Mouse (Mus musculus): ENCODE data around the gene Lif. TPM values are rescaled to one million over a fixed set of nuclear protein-coding genes. Genes with fewer than 3 reads are reported as not detected.

Gene Lif
- polyA plus RNA-seq, 1 experiment, result 0.95 TPM

GRCm38 (mm10) chr11:4238167-4238566 lies 19.2 kb upstream of the Lif start:
- 75% methylated on average over 6 of the region's 6 CpGs for WGBS
- H3K27ac ChIP-seq (ENCODE audit: insufficient read depth, low read length), result peak overlapping the region; percentile 75

DNA sequence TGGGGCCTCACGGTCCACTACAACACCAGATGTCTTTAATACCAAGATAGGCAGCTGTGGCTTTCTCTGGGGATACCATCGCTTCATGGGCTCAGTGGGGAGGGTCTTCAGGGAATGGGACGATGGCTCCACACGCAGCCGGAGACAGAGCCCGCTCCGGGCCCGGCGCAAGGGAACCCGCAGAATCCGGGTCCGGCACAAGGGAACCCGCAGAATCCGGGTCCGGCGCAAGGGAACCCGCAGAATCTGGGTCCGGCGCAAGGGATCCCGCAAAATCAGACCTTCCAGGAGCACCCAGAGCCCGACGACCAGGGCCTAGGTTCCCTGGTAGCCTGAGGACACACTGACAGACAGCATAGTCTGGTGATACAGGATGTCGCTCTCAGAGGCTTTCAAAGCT lies 17.7 kb upstream of the Lif start:
- Histone ChIP-seq H3K27ac (ENCODE audit: insufficient read depth, low read length) (no peak overlapping the region), H3K27me3 (ENCODE audit: control insufficient read depth, insufficient read depth, low read length) (no peaks in the 10 kb centered on the region), H3K36me3 (ENCODE audit: control insufficient read depth, insufficient read depth, low read length) (peaks cover 9% of the 10 kb centered on the region), H3K4me1 (ENCODE audit: control insufficient read depth, insufficient read depth, insufficient read length) (peaks cover 15% of the 10 kb centered on the region; the same call in 1 of the 2 replicates), H3K4me3 (ENCODE audit: extremely low read depth, insufficient read depth, insufficient read length) (no peak overlapping the region)
- no peak for DNase-seq (ENCODE audit: low read depth in 1 of 2, low spot score in 2 of 2)
- TF ChIP-seq POLR2A (IDR thresholded peaks at IDR 0.05; ENCODE audit: low read depth, low read length) (no peak), CTCF (IDR thresholded peaks at IDR 0.05; ENCODE audit: extremely low read depth, insufficient read depth, insufficient read length, insufficient replicate concordance) (no peak)
- 97% methylated on average over 23 of the region's 23 CpGs for WGBS

More at GRCm38 (mm10) chr11:4238167-4238566, 19.2 kb upstream of the Lif start:
- no peaks in the 10 kb centered on the region for H3K27me3 ChIP-seq (ENCODE audit: control insufficient read depth, insufficient read depth, low read length)
- peaks cover 15% of the 10 kb centered on the region; the same call in 1 of the 2 replicates for H3K4me1 ChIP-seq (ENCODE audit: control insufficient read depth, insufficient read depth, insufficient read length)
- no peak for DNase-seq (ENCODE audit: low read depth in 1 of 2, low spot score in 2 of 2)
- TF ChIP-seq POLR2A (IDR thresholded peaks at IDR 0.05; ENCODE audit: low read depth, low read length) (no peak), CTCF (IDR thresholded peaks at IDR 0.05; ENCODE audit: extremely low read depth, insufficient read depth, insufficient read length, insufficient replicate concordance) (no peak)
- H3K36me3 ChIP-seq (ENCODE audit: control insufficient read depth, insufficient read depth, low read length), result peaks cover 9% of the 10 kb centered on the region
- no peak overlapping the region for H3K4me3 ChIP-seq (ENCODE audit: extremely low read depth, insufficient read depth, insufficient read length)

- H3K27me3 ChIP-seq (ENCODE audit: control insufficient read depth, insufficient read depth, low read length), result no peaks in the 10 kb centered on the region
- peaks cover 9% of the 10 kb centered on the region for H3K36me3 ChIP-seq (ENCODE audit: control insufficient read depth, insufficient read depth, low read length)
- no peak overlapping the region for H3K4me3 ChIP-seq (ENCODE audit: extremely low read depth, insufficient read depth, insufficient read length)
- no peak for TF ChIP-seq POLR2A (IDR thresholded peaks at IDR 0.05; ENCODE audit: low read depth, low read length)
- TF ChIP-seq CTCF (IDR thresholded peaks at IDR 0.05; ENCODE audit: extremely low read depth, insufficient read depth, insufficient read length, insufficient replicate concordance), result no peak
- 58% methylated on average over 7 of the region's 7 CpGs for WGBS
- H3K4me1 ChIP-seq (ENCODE audit: control insufficient read depth, insufficient read depth, insufficient read length), result peaks cover 15% of the 10 kb centered on the region; the same call in 1 of the 2 replicates
- no peak overlapping the region for H3K27ac ChIP-seq (ENCODE audit: insufficient read depth, low read length)
- no peak for DNase-seq (ENCODE audit: low read depth in 1 of 2, low spot score in 2 of 2)
Measured at GRCm38 (mm10) chr11:4240151-4240550, 17.2 kb upstream of the Lif start.

DNA sequence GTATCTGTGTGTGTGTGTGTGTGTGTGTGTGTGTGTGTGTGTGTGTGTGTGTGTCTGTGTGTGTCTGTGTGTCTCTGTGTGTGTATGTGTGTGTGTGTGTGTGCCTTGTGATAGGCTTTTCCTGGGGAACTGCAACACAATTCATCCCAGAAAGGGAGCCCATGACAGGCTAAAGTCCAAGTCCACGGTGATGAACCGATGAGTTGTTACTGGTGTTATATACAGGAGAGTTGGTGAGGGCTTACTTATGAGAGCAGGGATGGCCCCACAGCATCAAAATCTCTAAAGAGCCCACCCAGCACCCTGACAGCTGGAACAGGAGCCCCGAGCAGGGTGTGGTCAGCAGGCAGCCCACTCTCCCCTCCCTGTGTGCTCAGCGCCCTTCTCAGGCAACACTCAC lies 16.2 kb upstream of the Lif start:
- TF ChIP-seq POLR2A (IDR thresholded peaks at IDR 0.05; ENCODE audit: low read depth, low read length), result no peak
- no peak for TF ChIP-seq CTCF (IDR thresholded peaks at IDR 0.05; ENCODE audit: extremely low read depth, insufficient read depth, insufficient read length, insufficient replicate concordance)
- WGBS, result 88% methylated on average over 4 of the region's 4 CpGs
- no peak overlapping the region for H3K27ac ChIP-seq (ENCODE audit: insufficient read depth, low read length)

DNA sequence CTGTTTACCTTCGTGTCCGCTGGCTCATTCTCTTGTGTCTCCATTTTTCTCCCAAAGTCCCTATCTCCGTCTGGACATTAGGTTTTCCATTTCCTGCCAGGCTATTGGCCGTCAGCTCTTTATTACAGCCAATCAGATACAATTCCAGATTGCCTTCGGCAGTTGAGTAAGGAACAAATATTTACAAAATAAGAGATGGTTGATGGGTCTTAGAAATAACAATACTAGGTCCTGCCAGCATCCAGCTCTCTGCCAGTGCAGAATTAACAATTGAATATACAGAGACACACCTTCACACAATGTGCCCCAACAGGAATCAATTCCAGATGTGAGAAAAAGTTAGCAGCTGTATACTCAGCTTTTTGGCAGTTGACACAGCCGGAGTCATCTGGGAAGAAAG lies 11.2 kb upstream of the Lif start:
- H3K4me3 ChIP-seq (ENCODE audit: extremely low read depth, insufficient read depth, insufficient read length), result no peak overlapping the region
- no peak overlapping the region for H3K27ac ChIP-seq (ENCODE audit: insufficient read depth, low read length)
- TF ChIP-seq CTCF (IDR thresholded peaks at IDR 0.05; ENCODE audit: extremely low read depth, insufficient read depth, insufficient read length, insufficient replicate concordance) (no peak), POLR2A (IDR thresholded peaks at IDR 0.05; ENCODE audit: low read depth, low read length) (no peak)
- no peaks in the 10 kb centered on the region for H3K36me3 ChIP-seq (ENCODE audit: control insufficient read depth, insufficient read depth, low read length)
- WGBS, result 93% methylated on average over 6 of the region's 6 CpGs
- DNase-seq (ENCODE audit: low read depth in 1 of 2, low spot score in 2 of 2), result no peak
- H3K27me3 ChIP-seq (ENCODE audit: control insufficient read depth, insufficient read depth, low read length), result no peaks in the 10 kb centered on the region
- peaks cover 8% of the 10 kb centered on the region; the same call in 1 of the 2 replicates for H3K4me1 ChIP-seq (ENCODE audit: control insufficient read depth, insufficient read depth, insufficient read length)

More for the DNA sequence above, 16.2 kb upstream of the Lif start:
- Histone ChIP-seq H3K27me3 (ENCODE audit: control insufficient read depth, insufficient read depth, low read length) (no peaks in the 10 kb centered on the region), H3K36me3 (ENCODE audit: control insufficient read depth, insufficient read depth, low read length) (peaks cover 9% of the 10 kb centered on the region), H3K4me3 (ENCODE audit: extremely low read depth, insufficient read depth, insufficient read length) (no peak overlapping the region), H3K4me1 (ENCODE audit: control insufficient read depth, insufficient read depth, insufficient read length) (peaks cover 8% of the 10 kb centered on the region; the same call in 1 of the 2 replicates)
- no peak for DNase-seq (ENCODE audit: low read depth in 1 of 2, low spot score in 2 of 2)

DNA sequence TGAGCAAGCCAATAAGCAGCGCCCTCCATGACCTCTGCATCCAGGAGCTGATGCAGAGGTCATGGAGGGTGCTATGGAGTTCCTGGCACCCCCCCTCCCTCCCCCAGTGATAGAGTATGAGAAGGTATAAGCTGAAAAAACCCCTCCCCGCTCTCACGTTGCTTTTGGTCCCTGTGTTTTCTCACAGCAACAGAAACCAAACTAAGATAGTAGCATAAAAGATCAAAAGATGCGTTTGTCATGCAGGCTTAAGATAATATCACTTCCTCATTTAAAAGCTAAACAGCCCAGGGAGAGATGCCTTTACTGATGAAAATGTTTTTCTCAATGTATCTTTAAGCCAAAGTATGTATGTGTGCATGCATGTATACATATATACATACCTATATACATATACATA lies 10.7 kb upstream of the Lif start:
- 27% methylated on average over 4 of the region's 4 CpGs for WGBS
- H3K27me3 ChIP-seq (ENCODE audit: control insufficient read depth, insufficient read depth, low read length), result no peaks in the 10 kb centered on the region
- H3K4me3 ChIP-seq (ENCODE audit: extremely low read depth, insufficient read depth, insufficient read length), result no peak overlapping the region
- H3K27ac ChIP-seq (ENCODE audit: insufficient read depth, low read length), result no peak overlapping the region
- H3K36me3 ChIP-seq (ENCODE audit: control insufficient read depth, insufficient read depth, low read length), result no peaks in the 10 kb centered on the region
- DNase-seq (ENCODE audit: low read depth in 1 of 2, low spot score in 2 of 2), result no peak
- peaks cover 13% of the 10 kb centered on the region; the same call in 1 of the 2 replicates for H3K4me1 ChIP-seq (ENCODE audit: control insufficient read depth, insufficient read depth, insufficient read length)
- TF ChIP-seq CTCF (IDR thresholded peaks at IDR 0.05; ENCODE audit: extremely low read depth, insufficient read depth, insufficient read length, insufficient replicate concordance) (no peak), POLR2A (IDR thresholded peaks at IDR 0.05; ENCODE audit: low read depth, low read length) (no peak)

DNA sequence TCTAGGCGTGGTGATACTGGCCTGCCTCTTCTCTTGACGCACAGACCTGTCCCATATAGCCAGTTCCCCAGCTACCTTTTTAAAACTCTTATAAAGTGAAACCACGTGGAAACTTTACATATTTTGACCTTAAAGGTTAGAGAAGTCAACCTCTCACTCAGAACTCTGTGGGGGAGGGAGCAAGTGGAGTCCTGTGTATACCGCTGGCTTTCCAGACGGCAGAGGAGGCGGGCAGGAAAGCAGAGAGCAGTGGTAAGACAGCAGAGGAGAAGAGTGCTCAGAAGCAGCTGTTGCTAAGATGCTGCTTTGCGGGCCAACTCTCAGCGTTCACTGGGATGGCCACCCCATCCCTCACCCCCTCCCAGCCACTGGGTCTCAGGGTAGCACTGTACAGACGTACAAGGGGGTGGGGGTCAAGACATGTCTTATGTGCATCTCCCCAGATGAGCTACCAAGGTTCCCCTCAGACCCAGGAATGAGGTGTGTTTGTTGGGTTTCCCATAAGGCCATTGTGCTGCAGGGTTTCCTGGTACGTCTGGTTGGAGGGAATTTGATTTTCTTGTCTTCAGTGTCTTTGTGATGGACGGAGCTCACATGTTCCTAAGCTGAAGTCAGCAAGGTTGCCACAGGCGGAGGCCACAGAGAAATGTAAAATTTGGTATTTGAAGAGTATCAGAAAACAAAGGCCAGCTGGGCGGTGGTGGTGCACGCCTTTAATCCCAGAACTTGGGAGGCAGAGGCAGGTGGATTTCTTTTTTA lies 10.0 kb upstream of the Lif start:
- TF ChIP-seq CTCF (IDR thresholded peaks at IDR 0.05; ENCODE audit: extremely low read depth, insufficient read depth, insufficient read length, insufficient replicate concordance) (no peak), POLR2A (IDR thresholded peaks at IDR 0.05; ENCODE audit: low read depth, low read length) (no peak)
- peaks cover 16% of the 10 kb centered on the region; the same call in 1 of the 2 replicates for H3K4me1 ChIP-seq (ENCODE audit: control insufficient read depth, insufficient read depth, insufficient read length)
- peak overlapping the region; percentile 21 for H3K27ac ChIP-seq (ENCODE audit: insufficient read depth, low read length)
- DNase-seq (ENCODE audit: low read depth in 1 of 2, low spot score in 2 of 2), result no peak
- no peak overlapping the region for H3K4me3 ChIP-seq (ENCODE audit: extremely low read depth, insufficient read depth, insufficient read length)
- H3K36me3 ChIP-seq (ENCODE audit: control insufficient read depth, insufficient read depth, low read length), result no peaks in the 10 kb centered on the region
- WGBS, result 65% methylated on average over 14 of the region's 14 CpGs
- no peaks in the 10 kb centered on the region for H3K27me3 ChIP-seq (ENCODE audit: control insufficient read depth, insufficient read depth, low read length)
